Mouse (Mus musculus) heart, postnatal 0 days (tissue): Measurements from ENCODE around the gene Slc24a3. TPM values are rescaled to one million over a fixed set of nuclear protein-coding genes. Genes with fewer than 3 reads are reported as not detected.

Source experiments
- ATAC-seq: fragments of 200-750 bp; cut with Nextera tagmentation; 2 replicates; pipeline ENCODE4 v1.8.0; 2017; ENCODE audit warnings: low read depth, moderate number of reproducible peaks, moderate library complexity; ENCODE audit not compliant: insufficient read depth
- DNase-seq: peaks from one replicate; pipeline ENCODE4 v3.0.0-alpha.2; 2016; ENCODE audit warnings: low spot score
- H3K27ac ChIP-seq: fragments of 300-500 bp; sonication (generic); 2 replicates; pipeline ENCODE4 v1.5.1; 2014; ENCODE audit warnings: low read depth, mild to moderate bottlenecking
- H3K27me3 ChIP-seq: fragments of 300-500 bp; sonication (generic); 2 replicates; pipeline ENCODE4 v1.6.1; 2014; ENCODE audit warnings: low read length, mixed read lengths; ENCODE audit not compliant: control insufficient read depth, insufficient read depth
- H3K36me3 ChIP-seq: fragments of 300-500 bp; sonication (generic); replicated peaks from 2 replicates; pipeline ENCODE4 v1.6.1; 2014; ENCODE audit warnings: low read length, mixed read lengths; ENCODE audit not compliant: control insufficient read depth, insufficient read depth
- H3K4me1 ChIP-seq: fragments of 300-500 bp; sonication (generic); 2 replicates; pipeline ENCODE4 v1.6.1; 2014; ENCODE audit warnings: antibody characterized with exemption; ENCODE audit not compliant: control insufficient read depth, insufficient read depth
- H3K4me2 ChIP-seq: fragments of 300-500 bp; sonication (generic); 2 replicates; pipeline ENCODE4 v1.6.1; 2014; ENCODE audit warnings: low read depth, mild to moderate bottlenecking, low read length, moderate library complexity
- H3K4me3 ChIP-seq: fragments of 300-500 bp; sonication (generic); 2 replicates; pipeline ENCODE4 v1.5.1; 2014; ENCODE audit warnings: low read depth, low read length
- H3K9ac ChIP-seq: fragments of 300-500 bp; sonication (generic); replicated peaks from 2 replicates; pipeline ENCODE4 v1.6.1; 2014; ENCODE audit warnings: low read depth, low read length, mixed read lengths
- H3K9me3 ChIP-seq: fragments of 300-500 bp; sonication (generic); replicated peaks from 2 replicates; pipeline ENCODE4 v1.6.1; 2016; ENCODE audit warnings: low read length; ENCODE audit not compliant: control insufficient read depth
- CTCF ChIP-seq: IDR thresholded peaks from 2 replicates; pipeline ENCODE4 v1.5.1; 2016; ENCODE audit warnings: antibody characterized with exemption, control low read depth, low read depth
- EP300 ChIP-seq: IDR thresholded peaks from 2 replicates; pipeline ENCODE4 v1.6.1; 2016; ENCODE audit warnings: antibody characterized with exemption, low read depth
- WGBS: fragments of 180-500 bp; shearing (Covaris S2); extraction: QIAGEN DNeasy Blood & Tissue Kit; methylation state at CpG from one replicate; pipeline ENCODE4 v1.1.7; 2014; 5-methylcytosine and 5-hydroxymethylcytosine counted together
- polyA plus RNA-seq: library from polyadenylated mRNA; unstranded; fragments of >200 nt; fragmentation: Nextera tagmentation; extraction: Ambion mirVana; gene quantifications from 2 replicates; pipeline ENCODE4 v1.2.1, GENCODE M21; 2015
- total RNA-seq: library from RNA; depleted of rRNA; stranded (reverse); fragments of >200 nt; gene quantifications from 2 replicates; pipeline ENCODE4 v1.2.3, GENCODE M21; 2014; ENCODE audit warnings: low replicate concordance

Slc24a3 gene
- total and polyA plus RNA-seq, 2 experiments from 2014 or later, result 0.63 to 3.7 TPM

DNA sequence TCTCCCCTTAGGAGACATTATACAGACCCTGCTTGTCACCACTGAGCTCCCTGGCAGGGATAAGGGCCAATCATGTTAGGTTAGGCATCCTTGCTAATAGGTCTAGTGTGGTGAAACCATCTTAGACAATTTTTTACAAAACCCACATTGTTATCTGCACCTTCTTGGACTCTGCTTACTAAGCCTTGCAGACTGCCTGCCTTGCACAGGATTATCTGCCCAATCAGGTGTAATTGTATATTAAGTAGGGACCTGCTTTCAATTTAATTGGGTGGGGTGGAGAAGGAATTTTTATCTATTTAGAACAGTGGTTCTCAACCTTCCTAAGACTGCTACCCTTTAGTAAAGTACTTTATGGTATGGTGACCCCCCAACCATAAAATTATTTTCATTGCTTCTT, 394.9 kb downstream of the Slc24a3 start:
- no peak for TF ChIP-seq EP300
- no peak for TF ChIP-seq CTCF
- Histone ChIP-seq H3K4me1 (no peaks in the 10 kb centered on the region), H3K4me2 (no peak overlapping the region), H3K4me3 (no peak overlapping the region), H3K9ac (no peak overlapping the region), H3K27ac (no peak overlapping the region), H3K27me3 (no peaks in the 10 kb centered on the region), H3K36me3 (no peaks in the 10 kb centered on the region), H3K9me3 (no peaks in the 10 kb centered on the region)
- DNase-seq (no peak), ATAC-seq (no peak)

DNA sequence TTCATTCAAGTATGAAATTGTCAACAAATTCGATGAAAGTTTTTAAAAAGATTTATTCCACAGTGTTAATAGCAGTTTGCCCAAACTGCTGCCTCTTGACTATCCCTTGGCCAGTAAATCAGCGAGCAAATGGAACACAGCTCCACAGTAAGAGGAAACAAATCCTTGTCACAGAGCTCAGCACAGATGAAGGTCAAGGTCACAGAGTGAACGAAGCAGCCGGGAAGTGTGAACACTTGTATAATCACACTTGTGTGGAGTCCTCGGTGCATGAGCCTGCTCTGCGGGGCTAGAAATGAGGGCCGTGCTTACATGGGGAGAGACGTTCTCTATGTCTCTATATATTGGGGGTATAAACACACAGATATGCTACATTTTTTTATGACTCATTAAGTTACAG, 397.0 kb downstream of the Slc24a3 start:
- no peaks in the 10 kb centered on the region for H3K27me3 ChIP-seq
- H3K27ac ChIP-seq, result no peak overlapping the region
- 38% methylated on average over 8 of the region's 8 CpGs for WGBS
- no peaks in the 10 kb centered on the region for H3K9me3 ChIP-seq
- no peak for TF ChIP-seq EP300
- no peak for TF ChIP-seq CTCF
- H3K9ac ChIP-seq, result no peak overlapping the region
- DNase-seq (peak; percentile 9), ATAC-seq (no peak)
- no peaks in the 10 kb centered on the region for H3K4me1 ChIP-seq
- H3K4me2 ChIP-seq, result no peak overlapping the region
- H3K36me3 ChIP-seq, result no peaks in the 10 kb centered on the region
- no peak overlapping the region for H3K4me3 ChIP-seq

DNA sequence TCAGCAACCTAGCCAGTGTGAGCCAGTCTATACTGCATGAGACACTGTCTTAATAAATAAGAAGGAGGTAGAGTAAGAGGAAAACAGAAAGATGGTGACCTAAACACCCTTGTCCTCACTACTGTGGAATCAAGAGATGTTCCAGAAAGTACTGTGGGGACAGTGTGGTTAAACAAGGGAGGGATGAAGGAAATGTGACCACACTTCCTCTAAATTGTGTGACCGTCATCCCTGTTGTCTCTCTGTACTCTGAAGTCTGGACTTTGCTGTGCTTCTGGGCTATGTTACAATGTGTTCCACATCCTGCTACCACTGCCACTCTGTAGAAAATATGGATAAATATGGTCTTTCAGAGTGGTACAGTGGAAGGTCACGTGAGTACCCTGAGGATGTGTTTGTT, 399.4 kb downstream of the Slc24a3 start:
- WGBS, result 71% methylated on average over 2 of the region's 2 CpGs
- ATAC-seq, result no peak

DNA sequence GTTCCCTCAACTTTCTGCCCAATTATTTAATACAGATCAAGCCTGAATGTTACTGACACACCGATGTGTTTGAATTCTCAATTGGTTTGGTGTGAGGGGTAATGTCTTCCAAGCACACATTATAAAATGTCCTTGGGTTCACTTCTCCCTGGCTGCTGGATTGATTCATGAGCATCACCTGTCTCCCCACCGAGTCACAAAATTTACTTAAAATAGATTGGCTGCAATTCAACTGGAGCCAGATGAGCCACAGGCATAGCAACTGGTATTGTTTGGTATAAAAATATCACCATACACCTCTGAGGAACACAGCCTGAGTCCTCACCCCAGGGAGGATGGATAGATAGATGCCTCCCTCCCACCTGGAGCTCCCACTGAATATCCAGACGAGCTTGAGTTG, 404.4 kb downstream of the Slc24a3 start:
- H3K4me2 ChIP-seq, result no peak overlapping the region
- no peak overlapping the region for H3K27ac ChIP-seq
- TF ChIP-seq CTCF, result no peak
- no peak for TF ChIP-seq EP300
- no peaks in the 10 kb centered on the region for H3K27me3 ChIP-seq
- ATAC-seq, result no peak
- no peaks in the 10 kb centered on the region for H3K4me1 ChIP-seq
- WGBS, result 48% methylated on average over 3 of the region's 3 CpGs
- H3K4me3 ChIP-seq, result no peak overlapping the region
- H3K36me3 ChIP-seq, result no peaks in the 10 kb centered on the region
- DNase-seq, result no peak
- H3K9ac ChIP-seq, result no peak overlapping the region
- H3K9me3 ChIP-seq, result no peaks in the 10 kb centered on the region

More for the DNA sequence above, 399.4 kb downstream of the Slc24a3 start:
- H3K4me2 ChIP-seq, result no peak overlapping the region
- H3K4me3 ChIP-seq, result no peak overlapping the region
- no peaks in the 10 kb centered on the region for H3K4me1 ChIP-seq
- H3K36me3 ChIP-seq, result no peaks in the 10 kb centered on the region
- H3K27ac ChIP-seq, result no peak overlapping the region
- no peaks in the 10 kb centered on the region for H3K27me3 ChIP-seq
- TF ChIP-seq CTCF, result no peak
- no peak for TF ChIP-seq EP300
- no peak for DNase-seq
- H3K9ac ChIP-seq, result no peak overlapping the region
- H3K9me3 ChIP-seq, result no peaks in the 10 kb centered on the region

DNA sequence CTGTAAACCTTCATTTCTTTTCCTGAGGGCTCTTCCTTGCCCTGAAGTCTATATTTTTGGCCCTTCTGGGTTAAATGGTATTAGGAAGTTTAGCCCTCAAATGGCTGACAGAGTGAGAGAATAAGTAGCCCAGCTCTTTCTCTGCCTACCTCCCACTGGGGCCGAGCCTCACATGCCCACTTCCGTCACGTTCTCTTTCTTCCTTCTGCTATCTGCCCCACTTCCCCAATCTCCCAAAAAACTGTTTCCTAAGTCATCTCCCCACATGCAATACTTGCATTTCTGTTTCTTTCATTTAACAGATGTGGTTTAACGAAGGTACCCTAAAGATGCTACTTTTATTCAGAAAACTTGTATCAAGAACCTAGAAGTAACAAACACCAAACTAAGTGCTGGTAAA, 406.6 kb downstream of the Slc24a3 start:
- no peak for DNase-seq
- 78% methylated on average over 4 of the region's 4 CpGs for WGBS

DNA sequence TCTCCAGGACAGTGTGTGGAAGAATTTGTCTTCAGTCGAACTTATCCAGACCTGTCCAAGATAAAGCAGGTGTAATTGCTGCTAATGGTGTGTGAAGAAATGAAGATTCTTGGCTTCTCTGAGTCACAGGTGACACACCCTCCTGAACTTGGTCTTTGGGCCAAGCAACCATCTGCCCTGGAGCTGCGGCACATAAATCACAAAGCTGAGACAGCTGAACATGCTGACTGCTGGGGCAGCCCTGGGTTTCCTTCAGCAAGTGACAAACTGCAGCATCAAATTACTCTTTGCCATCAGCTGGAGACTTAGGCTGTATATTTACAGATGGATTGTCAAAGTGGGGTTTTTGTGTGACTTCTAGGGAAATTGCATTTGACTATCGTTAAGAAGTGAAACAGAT, 415.5 kb downstream of the Slc24a3 start:
- Histone ChIP-seq H3K27me3 (no peaks in the 10 kb centered on the region), H3K4me3 (no peak overlapping the region), H3K27ac (no peak overlapping the region), H3K4me1 (no peaks in the 10 kb centered on the region), H3K4me2 (no peak overlapping the region), H3K36me3 (no peaks in the 10 kb centered on the region), H3K9me3 (no peaks in the 10 kb centered on the region), H3K9ac (no peak overlapping the region)
- no peak for ATAC-seq
- DNase-seq, result no peak
- WGBS, result 54% methylated on average over 3 of the region's 3 CpGs
- TF ChIP-seq CTCF (no peak), EP300 (no peak)

More for the DNA sequence above, 406.6 kb downstream of the Slc24a3 start:
- Histone ChIP-seq H3K9ac (no peak overlapping the region), H3K4me3 (no peak overlapping the region), H3K9me3 (no peaks in the 10 kb centered on the region), H3K27ac (no peak overlapping the region), H3K27me3 (no peaks in the 10 kb centered on the region), H3K4me1 (no peaks in the 10 kb centered on the region), H3K4me2 (no peak overlapping the region), H3K36me3 (no peaks in the 10 kb centered on the region)
- TF ChIP-seq EP300 (no peak), CTCF (no peak)
- ATAC-seq, result no peak
